Mouse (Mus musculus) stomach, embryonic 16.5 days (tissue): ENCODE measurements around the gene Gm6525. TPM values are rescaled to one million over a fixed set of nuclear protein-coding genes. Genes with fewer than 3 reads are reported as not detected.
A peak's percentile ranks its signal among the peaks of the same experiment; 100 is the strongest.

ENCODE experiments used
- ATAC-seq: fragments of 200-750 bp; cut with Nextera tagmentation; 2 replicates; pipeline ENCODE4 v1.8.0; 2017; ENCODE audit warnings: moderate number of reproducible peaks, moderate TSS enrichment; ENCODE audit not compliant: insufficient read depth, low FRiP score
- H3K27ac ChIP-seq: fragments of 300-500 bp; sonication (generic); 2 replicates; pipeline ENCODE4 v1.5.1; 2014; ENCODE audit warnings: low read length
- H3K27me3 ChIP-seq: fragments of 300-500 bp; sonication (generic); 2 replicates; pipeline ENCODE4 v1.6.1; 2014; ENCODE audit warnings: low read length, control low read depth, mixed read lengths; ENCODE audit not compliant: control insufficient read depth, insufficient read depth
- H3K36me3 ChIP-seq: fragments of 300-500 bp; sonication (generic); 2 replicates; pipeline ENCODE4 v1.6.1; 2014; ENCODE audit warnings: low read length; ENCODE audit not compliant: control insufficient read depth, insufficient read depth
- H3K4me1 ChIP-seq: fragments of 300-500 bp; sonication (generic); 2 replicates; pipeline ENCODE4 v1.6.1; 2014; ENCODE audit warnings: low read length, control low read depth, mixed read lengths; ENCODE audit not compliant: control insufficient read depth, insufficient read depth
- H3K4me2 ChIP-seq: fragments of 300-500 bp; sonication (generic); 2 replicates; pipeline ENCODE4 v1.6.1; 2014; ENCODE audit warnings: low read depth, low read length, mixed read lengths
- H3K4me3 ChIP-seq: fragments of 300-500 bp; sonication (generic); replicated peaks from 2 replicates; pipeline ENCODE4 v1.5.1; 2014; ENCODE audit warnings: mild to moderate bottlenecking, low read length
- H3K9ac ChIP-seq: fragments of 300-500 bp; sonication (generic); 2 replicates; pipeline ENCODE4 v1.6.1; 2014; ENCODE audit warnings: low read length
- H3K9me3 ChIP-seq: fragments of 300-500 bp; sonication (generic); replicated peaks from 2 replicates; pipeline ENCODE4 v1.6.1; 2016; ENCODE audit warnings: low read length, control low read depth; ENCODE audit not compliant: control insufficient read depth
- WGBS: fragments of 180-500 bp; shearing (Covaris S2); extraction: QIAGEN DNeasy Blood & Tissue Kit; methylation state at CpG from one replicate; pipeline ENCODE4 v1.1.7; 2014; 5-methylcytosine and 5-hydroxymethylcytosine counted together
- polyA plus RNA-seq: library from polyadenylated mRNA; unstranded; fragments of >200 nt; fragmentation: Nextera tagmentation; extraction: Ambion mirVana; gene quantifications from 2 replicates; pipeline ENCODE4 v1.2.1, GENCODE M21; 2015

Gene Gm6525
- polyA plus RNA-seq, 1 experiment from 2014 or later = 0.70 TPM

DNA sequence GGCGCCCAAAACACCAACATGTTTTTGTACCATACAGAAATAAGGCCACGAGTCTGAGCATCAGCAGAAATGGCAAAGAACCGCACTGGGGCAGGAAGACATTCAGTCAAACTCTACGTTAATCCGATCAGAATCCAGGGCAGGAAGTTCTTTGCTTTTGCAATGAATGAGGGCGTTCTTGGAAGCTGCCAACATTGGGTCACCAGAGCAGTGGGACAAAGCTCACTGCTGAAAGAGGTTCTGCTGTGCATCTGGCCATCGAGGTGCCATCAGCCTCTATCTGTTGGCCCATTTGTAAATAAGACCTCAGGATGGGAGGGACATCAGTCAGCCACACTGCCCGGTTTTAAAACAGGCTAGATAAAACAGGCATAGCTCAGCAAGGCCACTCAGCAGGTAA lies 7.2 kb downstream of the Gm6525 start:
- no peak overlapping the region for H3K4me2 ChIP-seq
- no peak overlapping the region for H3K9ac ChIP-seq
- WGBS = 56% methylated on average over 8 of the region's 8 CpGs
- no peak overlapping the region for H3K27ac ChIP-seq
- H3K4me1 ChIP-seq = no peaks in the 10 kb centered on the region
- ATAC-seq = no peak
- no peaks in the 10 kb centered on the region for H3K36me3 ChIP-seq
- H3K27me3 ChIP-seq = no peaks in the 10 kb centered on the region
- no peak overlapping the region for H3K4me3 ChIP-seq
- no peaks in the 10 kb centered on the region for H3K9me3 ChIP-seq

DNA sequence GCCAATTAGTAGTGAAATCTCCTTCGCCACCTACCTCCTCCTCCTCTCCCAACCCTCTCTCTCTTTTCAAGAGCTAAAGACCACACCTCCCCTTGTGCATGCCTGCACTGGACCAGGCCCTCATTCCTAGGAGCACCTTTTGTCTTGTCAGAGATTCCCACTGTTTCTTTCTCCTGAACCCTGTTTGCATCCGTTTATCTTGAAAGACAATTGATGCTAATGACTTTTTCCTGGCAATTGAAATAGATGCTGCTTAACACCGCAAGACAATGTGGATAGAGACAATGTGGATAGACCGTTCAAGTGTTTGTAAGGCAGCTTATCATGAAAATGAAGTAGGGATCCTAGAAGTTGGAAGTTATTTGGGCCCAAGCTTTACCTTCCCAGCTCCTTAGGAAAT lies 7.8 kb downstream of the Gm6525 start:
- 57% methylated on average over 4 of the region's 4 CpGs for whole genome bisulfite sequencing

DNA sequence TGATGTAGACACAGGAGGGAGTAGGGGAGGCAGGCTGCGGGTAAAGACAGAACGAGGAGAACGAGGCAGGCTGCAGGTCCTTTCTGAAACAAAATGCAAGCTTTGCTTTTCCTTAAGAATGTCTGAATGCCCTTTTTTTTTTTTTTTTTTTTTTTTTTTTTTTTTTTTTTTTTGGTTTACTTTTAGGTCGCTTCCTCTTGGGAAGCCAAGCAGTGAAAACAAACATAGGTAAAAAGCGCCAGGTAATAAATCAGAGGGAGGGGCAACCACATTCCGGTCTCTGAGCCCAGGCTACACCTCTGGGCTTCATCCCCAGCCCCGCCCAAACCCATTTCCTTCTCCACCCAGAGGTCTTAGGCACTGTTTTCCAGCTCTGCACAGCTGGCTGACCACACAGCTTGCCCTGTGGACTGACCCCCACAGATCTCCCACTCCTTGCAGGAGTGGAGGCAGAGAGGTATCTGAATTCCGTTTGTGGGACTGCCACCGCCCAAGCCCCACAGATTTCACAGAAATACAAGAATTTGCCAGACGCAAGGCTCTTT lies 15.8 kb downstream of the Gm6525 start:
- Histone ChIP-seq H3K9ac (peak overlapping the region; percentile 68), H3K36me3 (no peaks in the 10 kb centered on the region), H3K9me3 (no peaks in the 10 kb centered on the region), H3K4me1 (peaks cover 12% of the 10 kb centered on the region), H3K27me3 (no peaks in the 10 kb centered on the region; the same call in 1 of the 2 replicates), H3K4me2 (peak overlapping the region; percentile 69), H3K27ac (peak overlapping the region; percentile 91), H3K4me3 (peak overlapping the region; percentile 50)
- peak; percentile 46; the same call in 1 of the 2 replicates for ATAC-seq
- WGBS = 36% methylated on average over 10 of the region's 10 CpGs

More for the DNA sequence above, 7.8 kb downstream of the Gm6525 start:
- Histone ChIP-seq H3K36me3 (no peaks in the 10 kb centered on the region), H3K4me3 (no peak overlapping the region), H3K9ac (no peak overlapping the region), H3K4me1 (no peaks in the 10 kb centered on the region), H3K9me3 (no peaks in the 10 kb centered on the region), H3K27me3 (no peaks in the 10 kb centered on the region), H3K27ac (no peak overlapping the region), H3K4me2 (no peak overlapping the region)
- ATAC-seq = no peak

DNA sequence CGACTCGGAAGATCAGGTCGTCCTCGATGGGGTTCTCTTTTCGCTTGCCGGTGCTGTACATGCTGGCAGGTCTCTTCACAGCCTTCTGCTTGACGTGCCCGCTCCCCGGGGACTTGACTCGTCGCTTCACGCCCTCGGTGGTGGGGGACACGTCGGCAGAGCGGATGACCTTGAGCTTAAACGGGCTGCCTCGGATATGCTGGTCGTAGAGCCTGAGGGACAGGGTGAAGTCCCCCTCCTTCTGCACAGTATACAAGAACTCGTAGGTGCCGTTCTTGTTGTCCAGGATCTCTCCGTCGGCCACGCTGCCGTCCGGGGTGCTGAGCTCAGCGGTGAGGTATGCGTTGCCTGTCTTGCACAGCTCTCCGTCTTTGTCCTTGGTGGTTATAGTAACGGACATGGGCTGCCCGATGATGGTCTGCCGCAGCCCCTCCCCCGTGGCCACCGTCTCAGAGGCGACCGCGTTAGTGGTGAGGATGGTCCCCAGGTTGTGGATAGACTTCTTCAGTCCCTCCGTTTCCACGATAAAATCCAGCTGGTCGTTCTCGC lies 16.7 kb downstream of the Gm6525 start:
- peak overlapping the region; percentile 50 for H3K4me3 ChIP-seq
- peak overlapping the region; percentile 69 for H3K4me2 ChIP-seq
- no peaks in the 10 kb centered on the region for H3K9me3 ChIP-seq
- peak overlapping the region; percentile 91 for H3K27ac ChIP-seq
- peaks cover 12% of the 10 kb centered on the region for H3K4me1 ChIP-seq
- peak; percentile 27; the same call in 1 of the 2 replicates for ATAC-seq
- WGBS = 5% methylated on average over 41 of the region's 41 CpGs
- H3K9ac ChIP-seq = peak overlapping the region; percentile 68
- no peaks in the 10 kb centered on the region for H3K36me3 ChIP-seq
- no peaks in the 10 kb centered on the region; the same call in 1 of the 2 replicates for H3K27me3 ChIP-seq

DNA sequence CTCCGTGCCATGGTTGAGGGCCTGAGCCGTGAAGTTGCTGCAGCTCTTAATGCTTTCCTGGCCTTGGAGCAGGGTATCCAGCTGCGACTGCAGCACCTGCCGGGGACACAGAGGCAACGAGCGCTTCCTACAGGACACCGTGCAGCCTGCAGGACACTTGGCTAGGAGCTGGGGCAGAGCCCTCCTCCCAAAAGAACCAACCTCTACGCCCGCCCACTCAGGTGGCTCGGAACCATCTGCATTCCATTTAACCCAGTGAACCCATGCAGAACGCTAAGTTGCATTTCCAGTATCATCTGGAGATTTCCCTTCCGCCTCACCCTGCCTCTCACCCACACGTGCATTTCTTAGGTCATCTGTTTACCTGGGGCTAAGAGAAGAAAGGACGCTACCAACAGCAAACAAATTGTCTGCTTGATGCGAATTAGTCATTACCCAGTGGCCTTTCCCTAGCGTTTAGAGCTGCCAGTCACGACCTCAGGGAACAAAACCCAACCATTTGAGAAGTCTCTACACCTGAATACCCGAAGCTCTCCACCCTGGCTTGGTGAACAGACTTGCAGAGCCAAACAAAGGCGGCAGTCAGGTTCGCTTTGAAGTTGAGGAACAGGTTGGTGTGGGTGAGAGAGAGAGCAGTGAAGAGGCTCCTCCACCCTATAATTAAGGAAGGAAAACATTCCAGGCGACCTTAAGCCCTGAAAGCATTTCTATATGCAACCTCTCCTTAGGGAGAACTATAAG lies 17.4 kb downstream of the Gm6525 start:
- Histone ChIP-seq H3K4me2 (peak overlapping the region; percentile 69), H3K9me3 (no peaks in the 10 kb centered on the region), H3K4me3 (peak overlapping the region; percentile 50), H3K27me3 (no peaks in the 10 kb centered on the region; the same call in 1 of the 2 replicates), H3K27ac (peak overlapping the region; percentile 91), H3K36me3 (no peaks in the 10 kb centered on the region), H3K4me1 (peaks cover 12% of the 10 kb centered on the region), H3K9ac (peak overlapping the region; percentile 68)
- ATAC-seq = peak; percentile 67
- WGBS = 36% methylated on average over 21 of the region's 21 CpGs

DNA sequence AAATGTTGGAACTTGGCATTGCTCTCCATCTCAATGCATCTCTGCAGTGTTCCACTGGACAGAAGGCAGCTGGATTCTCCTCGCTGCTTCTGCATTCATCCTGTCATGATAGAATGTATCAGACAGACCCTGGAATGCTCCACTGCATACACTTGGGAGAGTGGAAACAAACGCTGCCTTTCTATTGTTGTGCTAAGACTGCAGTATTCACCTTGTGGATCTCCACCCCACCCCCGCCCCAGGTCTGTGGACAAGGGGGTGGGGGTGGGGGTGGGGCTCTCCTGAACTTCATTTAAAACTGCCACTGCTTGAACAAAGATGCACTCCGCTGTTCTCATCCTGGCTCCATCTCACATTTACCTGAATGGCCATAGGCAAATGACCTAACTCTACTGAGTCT lies 20.0 kb downstream of the Gm6525 start:
- H3K27me3 ChIP-seq = no peaks in the 10 kb centered on the region; the same call in 1 of the 2 replicates
- no peaks in the 10 kb centered on the region for H3K9me3 ChIP-seq
- no peak overlapping the region for H3K4me2 ChIP-seq
- no peak for ATAC-seq
- no peak overlapping the region for H3K4me3 ChIP-seq
- H3K27ac ChIP-seq = no peak overlapping the region
- H3K9ac ChIP-seq = no peak overlapping the region
- 54% methylated on average over 4 of the region's 4 CpGs for WGBS
- peaks cover 12% of the 10 kb centered on the region for H3K4me1 ChIP-seq
- H3K36me3 ChIP-seq = no peaks in the 10 kb centered on the region

DNA sequence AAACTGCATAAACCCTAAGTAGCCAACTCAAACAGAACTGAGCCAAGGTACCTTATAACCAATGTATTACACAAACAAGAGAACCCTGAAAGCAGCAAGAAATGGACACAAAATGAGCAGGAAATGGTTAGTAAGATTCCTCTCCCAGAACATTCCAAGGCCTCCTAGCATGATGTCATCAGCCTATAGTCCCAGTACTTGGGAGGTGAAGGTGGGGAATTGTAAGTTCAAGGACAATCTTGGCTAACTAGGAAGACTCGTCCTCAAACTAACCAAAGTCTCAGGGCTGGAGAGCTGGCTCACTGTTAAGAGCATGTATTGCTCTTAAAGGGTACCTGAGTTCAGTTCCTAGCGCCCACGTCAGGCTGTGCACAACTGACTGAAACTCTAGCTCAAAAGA lies 24.3 kb downstream of the Gm6525 start:
- ATAC-seq = no peak
- H3K27me3 ChIP-seq = no peaks in the 10 kb centered on the region; the same call in 1 of the 2 replicates
- H3K9ac ChIP-seq = no peak overlapping the region
- H3K4me1 ChIP-seq = 0 out of 2 replicates have a peak, but pooled peaks cover 5% of the 10 kb centered on the region
- no peaks in the 10 kb centered on the region for H3K9me3 ChIP-seq
- no peak overlapping the region for H3K4me2 ChIP-seq
- no peak overlapping the region for H3K27ac ChIP-seq
- H3K4me3 ChIP-seq = no peak overlapping the region
- 84% methylated on average over 3 of the region's 3 CpGs for WGBS
- H3K36me3 ChIP-seq = no peaks in the 10 kb centered on the region

DNA sequence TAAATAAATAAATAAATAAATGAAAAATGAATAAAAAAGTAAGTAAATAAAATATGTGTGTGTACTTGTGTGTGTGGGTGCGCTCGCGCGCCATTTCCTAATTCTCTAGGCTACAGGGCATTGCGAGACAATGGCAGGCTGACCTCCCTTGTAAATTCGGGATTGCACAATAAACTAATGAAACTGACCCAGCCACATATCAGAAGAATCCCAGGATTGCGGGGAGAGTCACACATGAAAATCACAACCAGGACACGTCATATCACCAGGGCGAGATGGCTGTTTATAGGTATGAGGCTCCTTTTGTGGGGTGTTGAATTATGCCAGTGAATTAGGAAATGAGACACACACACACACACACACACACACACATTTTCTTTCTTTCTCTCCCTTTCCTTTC lies 25.6 kb downstream of the Gm6525 start:
- 94% methylated on average over 9 of the region's 9 CpGs for WGBS
- Histone ChIP-seq H3K4me1 (no peaks in the 10 kb centered on the region), H3K4me2 (no peak overlapping the region), H3K27me3 (no peaks in the 10 kb centered on the region), H3K9ac (no peak overlapping the region), H3K27ac (no peak overlapping the region), H3K36me3 (no peaks in the 10 kb centered on the region), H3K9me3 (no peaks in the 10 kb centered on the region), H3K4me3 (no peak overlapping the region)
- no peak for ATAC-seq
